Mouse (Mus musculus) lung, postnatal 0 days (tissue): ENCODE results near the gene Rab27a. TPM values are rescaled to one million over a fixed set of nuclear protein-coding genes. Genes with fewer than 3 reads are reported as not detected.

Source experiments
- ATAC-seq: fragments of 200-750 bp; cut with Nextera tagmentation; 2 replicates; pipeline ENCODE4 v1.8.0; 2017; ENCODE audit warnings: moderate library complexity
- DNase-seq: peaks from one replicate; pipeline ENCODE4 v3.0.0-alpha.2; 2016; ENCODE audit warnings: low spot score
- H3K27ac ChIP-seq: fragments of 300-500 bp; sonication (generic); 2 replicates; pipeline ENCODE4 v1.5.1; 2014; ENCODE audit warnings: antibody characterized with exemption, mild to moderate bottlenecking, low read length, mixed read lengths
- H3K27me3 ChIP-seq: fragments of 300-500 bp; sonication (generic); replicated peaks from 2 replicates; pipeline ENCODE4 v1.6.1; 2014; ENCODE audit warnings: low read length, mixed read lengths; ENCODE audit not compliant: insufficient read depth
- H3K36me3 ChIP-seq: fragments of 300-500 bp; sonication (generic); 2 replicates; pipeline ENCODE4 v1.6.1; 2014; ENCODE audit warnings: low read length, mixed read lengths; ENCODE audit not compliant: insufficient read depth
- H3K4me1 ChIP-seq: fragments of 300-500 bp; sonication (generic); 2 replicates; pipeline ENCODE4 v1.6.1; 2014; ENCODE audit warnings: antibody characterized with exemption, low read depth, low read length, mixed read lengths; ENCODE audit not compliant: insufficient read depth
- H3K4me2 ChIP-seq: fragments of 300-500 bp; sonication (generic); replicated peaks from 2 replicates; pipeline ENCODE4 v1.6.1; 2014; ENCODE audit warnings: low read depth, mild to moderate bottlenecking, low read length, moderate library complexity, mixed read lengths
- H3K4me3 ChIP-seq: fragments of 300-500 bp; sonication (generic); 2 replicates; pipeline ENCODE4 v1.5.1; 2014; ENCODE audit warnings: low read depth, low read length
- H3K9ac ChIP-seq: fragments of 300-500 bp; sonication (generic); replicated peaks from 2 replicates; pipeline ENCODE4 v1.6.1; 2014; ENCODE audit warnings: low read depth, mild to moderate bottlenecking
- H3K9me3 ChIP-seq: fragments of 300-500 bp; sonication (generic); 2 replicates; pipeline ENCODE4 v1.6.1; 2016; ENCODE audit warnings: low read length, mixed read lengths
- CTCF ChIP-seq: IDR thresholded peaks from 2 replicates; pipeline ENCODE4 v1.5.1; 2016; ENCODE audit warnings: antibody characterized with exemption, mild to moderate bottlenecking
- EP300 ChIP-seq: IDR thresholded peaks from 2 replicates; pipeline ENCODE4 v1.6.1; 2016; ENCODE audit warnings: antibody characterized with exemption, mild to moderate bottlenecking, control low read depth
- WGBS: fragments of 180-500 bp; shearing (Covaris S2); extraction: QIAGEN DNeasy Blood & Tissue Kit; methylation state at CpG from one replicate; pipeline ENCODE4 v1.1.7; 2014; 5-methylcytosine and 5-hydroxymethylcytosine counted together
- polyA plus RNA-seq: library from polyadenylated mRNA; unstranded; fragments of >200 nt; fragmentation: Nextera tagmentation; extraction: Ambion mirVana; gene quantifications from 2 replicates; pipeline ENCODE4 v1.2.1, GENCODE M21; 2015

The Rab27a gene
- polyA plus RNA-seq, result 41.6 and 48.7 TPM in 2 replicates

GRCm38 (mm10) chr9:73044146-73045079 lies at the start of gene Rab27a:
Gene Rab27a, plus strand, starts transcription at chr9:73044854.
- no peaks in the 10 kb centered on the region for H3K9me3 ChIP-seq
- no peaks in the 10 kb centered on the region for H3K27me3 ChIP-seq
- peak; percentile 80 for ATAC-seq
- H3K36me3 ChIP-seq, result no peaks in the 10 kb centered on the region
- peak within 1 kb of the TSS; percentile 89 for H3K4me2 ChIP-seq
- H3K27ac ChIP-seq, result peak within 1 kb of the TSS; percentile 74
- peak within 1 kb of the TSS; percentile 46 for H3K4me3 ChIP-seq
- WGBS, result 1% methylated on average over 41 of the region's 41 CpGs
- TF ChIP-seq EP300 (no peak), CTCF (peak; percentile 97)
- H3K9ac ChIP-seq, result peak within 1 kb of the TSS; percentile 51
- H3K4me1 ChIP-seq, result peaks cover 14% of the 10 kb centered on the region
- DNase-seq, result peak; percentile 90

GRCm38 (mm10) chr9:72996167-72996566 lies 48.5 kb upstream of the Rab27a start:
- H3K4me2 ChIP-seq, result no peak overlapping the region
- no peak overlapping the region for H3K9ac ChIP-seq
- DNase-seq (no peak), ATAC-seq (no peak)
- no peak overlapping the region for H3K4me3 ChIP-seq
- no peaks in the 10 kb centered on the region for H3K4me1 ChIP-seq
- H3K27me3 ChIP-seq, result no peaks in the 10 kb centered on the region
- no peaks in the 10 kb centered on the region for H3K9me3 ChIP-seq
- H3K36me3 ChIP-seq, result peaks cover 7% of the 10 kb centered on the region; the same call in 1 of the 2 replicates
- TF ChIP-seq EP300 (no peak), CTCF (no peak)
- no peak overlapping the region for H3K27ac ChIP-seq

GRCm38 (mm10) chr9:72996806-72997205 lies 47.8 kb upstream of the Rab27a start:
- TF ChIP-seq EP300 (no peak), CTCF (no peak)
- no peaks in the 10 kb centered on the region for H3K27me3 ChIP-seq
- ATAC-seq (no peak), DNase-seq (no peak)
- H3K9me3 ChIP-seq, result no peaks in the 10 kb centered on the region
- H3K9ac ChIP-seq, result no peak overlapping the region
- 64% methylated on average over 7 of the region's 7 CpGs for WGBS
- no peaks in the 10 kb centered on the region for H3K4me1 ChIP-seq
- H3K4me2 ChIP-seq, result no peak overlapping the region
- no peak overlapping the region for H3K4me3 ChIP-seq
- H3K27ac ChIP-seq, result no peak overlapping the region
- H3K36me3 ChIP-seq, result peaks cover 7% of the 10 kb centered on the region; the same call in 1 of the 2 replicates

GRCm38 (mm10) chr9:73000487-73000886 lies 44.2 kb upstream of the Rab27a start:
- Histone ChIP-seq H3K27ac (no peak overlapping the region), H3K4me3 (no peak overlapping the region), H3K4me1 (no peaks in the 10 kb centered on the region), H3K9ac (no peak overlapping the region), H3K27me3 (no peaks in the 10 kb centered on the region), H3K4me2 (no peak overlapping the region), H3K9me3 (no peaks in the 10 kb centered on the region), H3K36me3 (peaks cover 7% of the 10 kb centered on the region; the same call in 1 of the 2 replicates)
- 62% methylated on average over 2 of the region's 2 CpGs for WGBS
- DNase-seq (no peak), ATAC-seq (no peak)
- TF ChIP-seq CTCF (peak; percentile 30), EP300 (no peak)

GRCm38 (mm10) chr9:73001314-73002011 lies 43.2 kb upstream of the Rab27a start:
- Histone ChIP-seq H3K4me2 (no peak overlapping the region), H3K27ac (no peak overlapping the region), H3K27me3 (no peaks in the 10 kb centered on the region), H3K4me3 (no peak overlapping the region), H3K4me1 (no peaks in the 10 kb centered on the region), H3K9ac (no peak overlapping the region), H3K9me3 (no peaks in the 10 kb centered on the region), H3K36me3 (peaks cover 15% of the 10 kb centered on the region; the same call in 1 of the 2 replicates)
- DNase-seq, result peak; percentile 21
- ATAC-seq, result no peak
- TF ChIP-seq CTCF (no peak), EP300 (no peak)
- 83% methylated on average over 13 of the region's 13 CpGs for WGBS

- no peak for DNase-seq
- Histone ChIP-seq H3K4me3 (no peak overlapping the region), H3K4me1 (no peaks in the 10 kb centered on the region), H3K9me3 (no peaks in the 10 kb centered on the region), H3K4me2 (no peak overlapping the region), H3K27me3 (no peaks in the 10 kb centered on the region), H3K27ac (no peak overlapping the region), H3K36me3 (peaks cover 15% of the 10 kb centered on the region; the same call in 1 of the 2 replicates), H3K9ac (no peak overlapping the region)
- 53% methylated on average over 3 of the region's 3 CpGs for WGBS
- ATAC-seq, result no peak
- TF ChIP-seq CTCF (no peak), EP300 (no peak)
These were observed 42.5 kb upstream of the Rab27a start for GRCm38 (mm10) chr9:73002177-73002576.
